Mouse (Mus musculus) stomach, embryonic 16.5 days (tissue): ENCODE results near the gene Tenm3. TPM values are rescaled to one million over a fixed set of nuclear protein-coding genes. Genes with fewer than 3 reads are reported as not detected.
A peak's percentile ranks its signal among the peaks of the same experiment; 100 is the strongest.

Experiments
- ATAC-seq: fragments of 200-750 bp; cut with Nextera tagmentation; 2 replicates; pipeline ENCODE4 v1.8.0; 2017; ENCODE audit warnings: moderate number of reproducible peaks, moderate TSS enrichment; ENCODE audit not compliant: insufficient read depth, low FRiP score
- H3K27ac ChIP-seq: fragments of 300-500 bp; sonication (generic); 2 replicates; pipeline ENCODE4 v1.5.1; 2014; ENCODE audit warnings: low read length
- H3K27me3 ChIP-seq: fragments of 300-500 bp; sonication (generic); 2 replicates; pipeline ENCODE4 v1.6.1; 2014; ENCODE audit warnings: low read length, control low read depth, mixed read lengths; ENCODE audit not compliant: control insufficient read depth, insufficient read depth
- H3K36me3 ChIP-seq: fragments of 300-500 bp; sonication (generic); 2 replicates; pipeline ENCODE4 v1.6.1; 2014; ENCODE audit warnings: low read length; ENCODE audit not compliant: control insufficient read depth, insufficient read depth
- H3K4me1 ChIP-seq: fragments of 300-500 bp; sonication (generic); 2 replicates; pipeline ENCODE4 v1.6.1; 2014; ENCODE audit warnings: low read length, control low read depth, mixed read lengths; ENCODE audit not compliant: control insufficient read depth, insufficient read depth
- H3K4me2 ChIP-seq: fragments of 300-500 bp; sonication (generic); 2 replicates; pipeline ENCODE4 v1.6.1; 2014; ENCODE audit warnings: low read depth, low read length, mixed read lengths
- H3K4me3 ChIP-seq: fragments of 300-500 bp; sonication (generic); replicated peaks from 2 replicates; pipeline ENCODE4 v1.5.1; 2014; ENCODE audit warnings: mild to moderate bottlenecking, low read length
- H3K9ac ChIP-seq: fragments of 300-500 bp; sonication (generic); 2 replicates; pipeline ENCODE4 v1.6.1; 2014; ENCODE audit warnings: low read length
- H3K9me3 ChIP-seq: fragments of 300-500 bp; sonication (generic); replicated peaks from 2 replicates; pipeline ENCODE4 v1.6.1; 2016; ENCODE audit warnings: low read length, control low read depth; ENCODE audit not compliant: control insufficient read depth
- WGBS: fragments of 180-500 bp; shearing (Covaris S2); extraction: QIAGEN DNeasy Blood & Tissue Kit; methylation state at CpG from one replicate; pipeline ENCODE4 v1.1.7; 2014; 5-methylcytosine and 5-hydroxymethylcytosine counted together
- polyA plus RNA-seq: library from polyadenylated mRNA; unstranded; fragments of >200 nt; fragmentation: Nextera tagmentation; extraction: Ambion mirVana; gene quantifications from 2 replicates; pipeline ENCODE4 v1.2.1, GENCODE M21; 2015

Gene Tenm3
- polyA plus RNA-seq: 12.5 and 13.0 TPM in 2 replicates

DNA sequence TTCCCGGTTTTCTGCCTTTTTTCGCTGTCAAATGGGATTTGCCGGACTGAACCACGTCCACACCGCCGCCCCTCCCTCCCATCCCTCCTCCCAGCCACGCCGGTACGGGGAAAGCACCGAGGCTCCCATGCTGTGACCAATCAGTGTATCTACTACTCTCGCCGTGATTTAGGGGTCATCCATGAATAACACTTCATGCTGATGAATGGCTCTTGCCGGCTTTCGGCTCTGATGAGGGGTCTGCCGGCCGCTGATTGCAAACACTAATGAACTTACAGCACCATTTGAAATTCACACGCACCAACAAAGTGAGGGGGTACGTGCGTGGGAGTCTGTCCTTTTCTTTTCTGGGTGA lies at the start of gene Tenm3:
Gene Tenm3, minus strand, starts transcription at position 21 of the 355 bp plus-strand sequence.
- no peak for ATAC-seq
- Histone ChIP-seq H3K4me1 (peaks cover 3% of the 10 kb centered on the region), H3K27ac (peak within 1 kb of the TSS; percentile 78), H3K9me3 (no peaks in the 10 kb centered on the region), H3K4me2 (peak within 1 kb of the TSS; percentile 78), H3K27me3 (peaks cover 11% of the 10 kb centered on the region; the same call in 1 of the 2 replicates), H3K36me3 (no peaks in the 10 kb centered on the region), H3K9ac (peak within 1 kb of the TSS; percentile 90), H3K4me3 (peak within 1 kb of the TSS; percentile 81)
- WGBS: under 1% methylated on average over 19 of the region's 19 CpGs

DNA sequence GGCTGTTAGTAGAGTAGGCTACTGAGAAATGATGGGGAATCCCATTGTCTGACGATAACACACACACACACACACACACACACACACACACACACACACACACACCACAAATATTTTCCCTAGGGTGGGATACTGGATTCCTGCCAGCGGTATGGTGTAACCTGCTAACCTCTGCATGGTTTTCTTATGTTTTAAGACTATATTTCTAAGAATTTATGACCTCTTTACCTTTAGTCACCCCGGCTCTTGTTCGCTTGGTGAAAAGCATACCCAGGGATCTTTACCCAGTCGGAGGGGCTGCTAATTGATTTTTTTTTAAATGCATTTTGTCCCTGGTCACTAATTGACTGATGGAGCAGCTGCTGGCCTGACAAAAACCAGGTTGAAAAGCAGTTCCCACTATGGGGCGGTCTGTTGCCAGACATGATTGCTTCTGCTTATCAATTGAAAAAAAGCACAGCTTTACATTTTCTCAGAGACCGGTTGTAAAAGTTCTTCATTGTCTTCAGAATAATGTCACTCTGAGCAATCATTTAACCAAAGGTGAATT lies 46.5 kb upstream of the Tenm3 start:
- no peaks in the 10 kb centered on the region for H3K27me3 ChIP-seq
- H3K4me2 ChIP-seq: no peak overlapping the region
- H3K4me3 ChIP-seq: no peak overlapping the region
- H3K4me1 ChIP-seq: no peaks in the 10 kb centered on the region
- no peak overlapping the region for H3K27ac ChIP-seq
- H3K9me3 ChIP-seq: no peaks in the 10 kb centered on the region
- no peak for ATAC-seq
- 47% methylated on average over 7 of the region's 7 CpGs for WGBS
- H3K9ac ChIP-seq: no peak overlapping the region
- H3K36me3 ChIP-seq: no peaks in the 10 kb centered on the region

DNA sequence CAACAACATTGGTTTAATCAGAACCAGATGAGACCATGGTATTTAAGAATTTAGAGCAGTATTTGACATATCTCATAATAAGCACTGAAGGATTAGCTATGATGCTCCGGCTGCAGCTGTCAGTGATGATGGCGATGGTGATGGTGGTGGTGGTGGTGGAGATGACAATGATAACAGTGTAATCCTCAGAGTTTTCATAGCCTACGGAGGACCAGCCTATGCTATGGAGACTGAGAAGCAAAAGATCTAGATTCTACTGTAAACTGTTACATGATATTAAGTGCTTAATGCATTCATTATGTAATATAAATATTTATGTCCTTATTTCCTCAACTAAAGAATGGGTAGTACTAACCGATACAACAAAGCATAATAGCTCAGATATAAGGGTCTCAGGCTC lies 40.5 kb upstream of the Tenm3 start:
- Histone ChIP-seq H3K4me2 (no peak overlapping the region), H3K27ac (no peak overlapping the region), H3K9me3 (no peaks in the 10 kb centered on the region), H3K36me3 (no peaks in the 10 kb centered on the region), H3K9ac (no peak overlapping the region), H3K27me3 (no peaks in the 10 kb centered on the region), H3K4me1 (no peaks in the 10 kb centered on the region), H3K4me3 (no peak overlapping the region)
- ATAC-seq: no peak
- WGBS: 75% methylated on average over 4 of the region's 4 CpGs

DNA sequence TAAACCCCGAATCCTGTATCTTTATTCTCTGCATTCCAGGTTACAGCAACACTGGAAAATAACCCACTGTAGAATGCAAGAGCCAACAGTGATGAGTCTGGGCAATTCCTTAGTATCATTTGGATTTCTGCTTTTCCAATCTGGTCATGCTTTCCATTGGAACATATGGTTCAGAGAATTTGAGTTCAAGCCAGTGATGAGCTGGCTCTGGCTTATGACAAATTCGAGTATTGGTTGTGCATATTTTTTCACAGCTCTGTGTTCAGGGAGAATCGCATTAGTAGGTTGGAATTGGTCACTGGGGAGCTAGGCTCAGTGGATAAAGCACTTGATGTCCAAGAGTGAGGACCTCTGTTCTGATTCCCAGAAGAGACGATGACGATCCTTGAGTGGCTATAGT lies 36.8 kb upstream of the Tenm3 start:
- no peak for ATAC-seq
- no peak overlapping the region for H3K9ac ChIP-seq
- no peaks in the 10 kb centered on the region for H3K36me3 ChIP-seq
- no peaks in the 10 kb centered on the region for H3K27me3 ChIP-seq
- no peak overlapping the region for H3K27ac ChIP-seq
- no peaks in the 10 kb centered on the region for H3K4me1 ChIP-seq
- H3K4me3 ChIP-seq: no peak overlapping the region
- WGBS: 91% methylated on average over 5 of the region's 5 CpGs
- no peak overlapping the region for H3K4me2 ChIP-seq
- H3K9me3 ChIP-seq: no peaks in the 10 kb centered on the region

DNA sequence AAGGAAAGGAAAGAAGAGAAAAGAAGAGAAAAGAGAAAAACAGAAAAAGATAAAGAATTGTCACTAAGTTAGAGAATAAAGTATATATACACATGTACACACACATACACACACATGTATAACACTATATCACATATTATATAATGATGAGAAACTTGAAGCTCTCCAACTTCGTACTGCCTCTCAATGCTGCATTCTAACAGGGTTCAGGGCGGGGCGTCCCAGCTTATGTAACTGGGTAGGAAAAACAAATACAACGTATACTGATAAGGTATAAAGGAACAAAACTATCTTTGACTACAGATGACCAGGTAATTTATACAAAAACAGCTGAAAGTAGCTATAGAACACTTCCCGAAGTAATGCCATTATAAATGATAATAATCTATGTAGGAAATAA lies 22.2 kb upstream of the Tenm3 start:
- H3K9ac ChIP-seq: no peak overlapping the region
- ATAC-seq: no peak
- no peak overlapping the region for H3K4me2 ChIP-seq
- no peak overlapping the region for H3K27ac ChIP-seq
- 72% methylated on average over 5 of the region's 5 CpGs for WGBS
- H3K27me3 ChIP-seq: no peaks in the 10 kb centered on the region
- no peaks in the 10 kb centered on the region for H3K36me3 ChIP-seq
- no peaks in the 10 kb centered on the region for H3K9me3 ChIP-seq
- H3K4me3 ChIP-seq: no peak overlapping the region
- H3K4me1 ChIP-seq: no peaks in the 10 kb centered on the region

DNA sequence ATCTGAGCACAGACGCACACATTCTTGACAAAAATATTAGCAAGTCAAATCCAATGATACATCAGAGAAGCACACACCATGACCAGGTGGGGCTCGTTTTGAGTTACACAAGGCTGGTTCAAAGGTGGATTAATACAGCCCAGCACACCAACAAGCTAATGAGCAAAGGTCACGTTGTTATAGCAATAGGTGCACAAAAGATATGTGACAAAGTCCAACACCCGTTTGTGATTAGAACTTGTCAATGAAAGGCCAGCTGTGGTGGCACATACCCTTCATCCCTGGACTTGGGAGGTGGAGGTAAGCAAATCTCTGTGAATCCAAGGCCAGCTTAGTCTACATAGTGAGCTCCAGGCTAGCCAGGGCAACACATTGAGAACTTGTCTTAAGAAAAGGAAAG lies 21.7 kb upstream of the Tenm3 start:
- no peak overlapping the region for H3K9ac ChIP-seq
- WGBS: 48% methylated on average over 4 of the region's 4 CpGs
- H3K4me2 ChIP-seq: no peak overlapping the region
- no peak overlapping the region for H3K4me3 ChIP-seq
- ATAC-seq: peak; percentile 74
- no peaks in the 10 kb centered on the region for H3K36me3 ChIP-seq
- H3K27ac ChIP-seq: no peak overlapping the region
- H3K4me1 ChIP-seq: no peaks in the 10 kb centered on the region
- no peaks in the 10 kb centered on the region for H3K9me3 ChIP-seq
- H3K27me3 ChIP-seq: no peaks in the 10 kb centered on the region

DNA sequence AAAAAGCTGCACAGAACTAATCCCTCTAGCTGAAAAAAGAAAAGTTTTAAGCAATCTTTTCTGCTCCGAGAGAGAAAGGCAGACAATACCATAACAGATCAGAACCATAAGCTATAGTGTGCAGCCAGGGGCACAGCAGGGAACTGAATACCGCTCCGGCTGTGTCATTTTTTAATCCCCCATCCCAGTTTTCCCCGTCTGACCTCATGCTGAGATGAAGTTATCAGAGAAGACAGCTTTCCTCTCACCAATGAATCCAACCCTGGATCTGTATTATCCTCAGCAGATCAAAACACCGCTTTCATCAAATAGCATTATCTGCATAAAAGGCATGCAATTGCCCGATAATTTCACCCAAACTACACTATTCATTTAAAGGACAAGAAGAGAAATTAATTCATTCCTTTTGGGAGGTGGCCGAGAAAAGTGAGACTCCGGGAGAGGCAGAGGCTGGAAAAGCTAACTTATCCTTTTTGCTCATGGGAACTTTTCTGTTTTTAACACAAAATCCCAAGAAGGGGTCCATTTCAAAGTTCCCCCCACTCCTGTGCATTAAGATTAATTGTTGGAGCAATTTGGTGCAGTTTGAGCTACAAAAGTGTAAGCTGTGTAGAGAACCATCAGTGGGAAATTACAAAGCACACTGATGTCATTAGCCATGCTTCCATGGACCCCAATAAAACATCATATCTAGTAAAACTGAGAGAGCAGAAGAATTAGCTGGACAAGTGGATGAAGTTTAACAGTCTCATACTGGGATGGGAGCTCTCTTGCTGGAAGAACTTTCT lies 6.7 kb upstream of the Tenm3 start:
- whole genome bisulfite sequencing: 69% methylated on average over 8 of the region's 8 CpGs

DNA sequence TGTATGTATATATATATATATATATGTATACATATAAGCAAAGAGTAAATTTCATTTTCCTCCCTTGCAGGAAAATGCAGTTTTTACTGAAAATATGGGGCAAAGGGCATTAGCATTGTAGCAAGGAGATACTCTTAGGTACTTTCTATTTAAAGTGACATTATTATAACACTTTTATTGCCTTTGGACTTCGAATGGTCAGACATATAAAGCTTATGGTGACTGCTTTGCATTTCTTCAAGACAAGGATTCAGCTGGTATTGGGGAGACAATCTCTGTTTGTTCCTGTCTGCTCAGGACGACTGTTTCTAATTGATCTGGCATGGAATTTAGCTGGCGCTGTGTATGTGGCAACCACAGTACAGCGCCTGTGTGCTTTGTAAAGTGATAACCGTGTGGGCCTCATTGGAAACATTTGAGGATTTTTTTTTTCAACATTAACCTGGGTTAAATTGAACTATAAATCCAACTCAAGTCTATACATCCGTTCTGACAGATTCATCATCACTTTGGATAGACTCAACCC lies 5.4 kb upstream of the Tenm3 start:
- H3K9me3 ChIP-seq: no peaks in the 10 kb centered on the region
- WGBS: 76% methylated on average over 6 of the region's 6 CpGs
- no peak overlapping the region for H3K4me3 ChIP-seq
- H3K36me3 ChIP-seq: no peaks in the 10 kb centered on the region
- H3K27me3 ChIP-seq: peaks cover 11% of the 10 kb centered on the region; the same call in 1 of the 2 replicates
- H3K4me1 ChIP-seq: peaks cover 3% of the 10 kb centered on the region; the same call in 1 of the 2 replicates
- H3K27ac ChIP-seq: no peak overlapping the region
- H3K9ac ChIP-seq: no peak overlapping the region
- no peak for ATAC-seq
- no peak overlapping the region for H3K4me2 ChIP-seq

More for the DNA sequence above, 6.7 kb upstream of the Tenm3 start:
- Histone ChIP-seq H3K36me3 (no peaks in the 10 kb centered on the region), H3K4me3 (no peak overlapping the region), H3K27me3 (peaks cover 7% of the 10 kb centered on the region; the same call in 1 of the 2 replicates), H3K9ac (no peak overlapping the region), H3K27ac (no peak overlapping the region), H3K4me1 (no peaks in the 10 kb centered on the region), H3K4me2 (no peak overlapping the region), H3K9me3 (no peaks in the 10 kb centered on the region)
- no peak for ATAC-seq

DNA sequence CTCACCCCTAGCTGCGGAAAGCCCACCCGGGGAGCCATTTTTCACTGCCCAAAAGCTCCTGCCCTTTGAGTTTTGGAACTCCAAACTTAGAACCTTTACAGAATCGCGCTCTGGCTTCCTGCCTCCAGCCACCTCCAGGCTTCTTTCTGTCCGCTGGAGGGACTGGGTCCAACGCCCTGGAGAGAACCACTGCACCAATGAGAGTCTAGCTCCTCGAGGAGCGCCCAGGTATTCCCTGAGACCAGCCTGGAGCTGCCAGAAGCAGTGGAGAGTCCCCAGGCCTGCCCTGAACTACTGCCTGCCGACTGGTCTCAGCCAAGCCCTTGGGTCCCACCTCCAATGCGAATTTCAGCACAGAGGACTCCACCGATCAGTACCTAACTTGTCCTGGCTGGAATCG lies 1.2 kb upstream of the Tenm3 start:
- Histone ChIP-seq H3K9ac (peak overlapping the region; percentile 90; the same call in 1 of the 2 replicates), H3K9me3 (no peaks in the 10 kb centered on the region), H3K27ac (no peak overlapping the region), H3K4me1 (peaks cover 3% of the 10 kb centered on the region), H3K36me3 (no peaks in the 10 kb centered on the region), H3K27me3 (peaks cover 11% of the 10 kb centered on the region; the same call in 1 of the 2 replicates), H3K4me2 (peak overlapping the region; percentile 78), H3K4me3 (peak overlapping the region; percentile 81)
- 13% methylated on average over 12 of the region's 12 CpGs for WGBS
- ATAC-seq: no peak
